Mouse (Mus musculus) bone marrow, adult 2 months (tissue): Measurements from ENCODE around the gene Ccdc170. TPM values are rescaled to one million over a fixed set of nuclear protein-coding genes. Genes with fewer than 3 reads are reported as not detected.

Experiments used
- H3K27ac ChIP-seq: fragments of 200-500 bp; 2 replicates; pipeline ENCODE4 v1.5.1; 2012; ENCODE audit warnings: low read depth, mild to moderate bottlenecking, control low read depth, inconsistent platforms, low read length; ENCODE audit not compliant: control insufficient read depth, poor library complexity, insufficient read depth
- H3K4me1 ChIP-seq: fragments of 200-500 bp; 2 replicates; pipeline ENCODE4 v1.6.1; 2011; ENCODE audit warnings: low read length; ENCODE audit not compliant: control insufficient read depth, insufficient read depth
- H3K4me3 ChIP-seq: fragments of 200-500 bp; replicated peaks from 2 replicates; pipeline ENCODE3; 2011; ENCODE audit warnings: mild to moderate bottlenecking, low read depth, low read length, control low read depth; ENCODE audit not compliant: control insufficient read depth
- CTCF ChIP-seq: fragments of 200-500 bp; IDR thresholded peaks from 2 replicates; pipeline ENCODE4 v1.5.1; 2011; ENCODE audit warnings: low read length, control low read depth; ENCODE audit not compliant: control insufficient read depth, insufficient read depth
- POLR2A ChIP-seq: fragments of 200-500 bp; IDR thresholded peaks from 2 replicates; pipeline ENCODE4 v1.6.1; 2011; ENCODE audit warnings: low read depth, mild to moderate bottlenecking, control low read depth, low read length, borderline replicate concordance; ENCODE audit not compliant: control insufficient read depth
- WGBS: fragments of 180-500 bp; shearing (Covaris S2); methylation state at CpG from one replicate; pipeline ENCODE4 v1.1.7; 2018; 5-methylcytosine and 5-hydroxymethylcytosine counted together
- polyA plus RNA-seq: library from polyadenylated mRNA; stranded (reverse); fragments of >200 nt; gene quantifications from 2 replicates; pipeline ENCODE4 v1.2.4, GENCODE M21; 2011; ENCODE audit warnings: low replicate concordance; ENCODE audit not compliant: missing spikeins, insufficient read depth, insufficient read length

The Ccdc170 gene
- polyA plus RNA-seq, 1 experiment: 0.45 TPM

- Histone ChIP-seq H3K4me3 (no peak overlapping the region), H3K27ac (no peak overlapping the region), H3K4me1 (no peaks in the 10 kb centered on the region)
- WGBS: 87% methylated on average over 9 of the region's 9 CpGs
- TF ChIP-seq POLR2A (no peak), CTCF (no peak)
Measured at GRCm38 (mm10) chr10:4530638-4531235, 48.4 kb downstream of the Ccdc170 start.

GRCm38 (mm10) chr10:4531933-4532332 is 49.6 kb downstream of the Ccdc170 start:
- no peak overlapping the region for H3K4me3 ChIP-seq
- no peak overlapping the region for H3K27ac ChIP-seq
- H3K4me1 ChIP-seq: no peaks in the 10 kb centered on the region
- WGBS: 75% methylated on average over 6 of the region's 6 CpGs
- TF ChIP-seq POLR2A (no peak), CTCF (no peak)

- TF ChIP-seq POLR2A: no peak
- no peak for TF ChIP-seq CTCF
- Histone ChIP-seq H3K4me1 (no peaks in the 10 kb centered on the region), H3K27ac (no peak overlapping the region), H3K4me3 (no peak overlapping the region)
- 77% methylated on average over 6 of the region's 6 CpGs for whole genome bisulfite sequencing
Measured at GRCm38 (mm10) chr10:4532731-4533130, 50.4 kb downstream of the Ccdc170 start.

- no peak for TF ChIP-seq CTCF
- TF ChIP-seq POLR2A: no peak
- WGBS: 62% methylated on average over 11 of the region's 11 CpGs
Measured at GRCm38 (mm10) chr10:4533873-4534272, 51.6 kb downstream of the Ccdc170 start.

GRCm38 (mm10) chr10:4545550-4545949 is 63.2 kb downstream of the Ccdc170 start:
- WGBS: 89% methylated on average over 2 of the region's 2 CpGs
- no peak for TF ChIP-seq POLR2A
- peak; percentile 32; the same call in 1 of the 2 replicates for TF ChIP-seq CTCF
- Histone ChIP-seq H3K27ac (no peak overlapping the region), H3K4me1 (no peaks in the 10 kb centered on the region), H3K4me3 (no peak overlapping the region)

More at GRCm38 (mm10) chr10:4533873-4534272, 51.6 kb downstream of the Ccdc170 start:
- no peak overlapping the region for H3K27ac ChIP-seq
- H3K4me1 ChIP-seq: no peaks in the 10 kb centered on the region
- H3K4me3 ChIP-seq: no peak overlapping the region

- WGBS: 73% methylated on average over 9 of the region's 9 CpGs
- TF ChIP-seq CTCF (no peak), POLR2A (no peak)
- Histone ChIP-seq H3K4me3 (no peak overlapping the region), H3K27ac (no peak overlapping the region), H3K4me1 (peaks cover 2% of the 10 kb centered on the region)
Measured at GRCm38 (mm10) chr10:4553442-4554119, 71.3 kb downstream of the Ccdc170 start.

GRCm38 (mm10) chr10:4556842-4557377 is 74.6 kb downstream of the Ccdc170 start:
- Histone ChIP-seq H3K27ac (no peak overlapping the region; the same call in 1 of the 2 replicates), H3K4me3 (no peak overlapping the region), H3K4me1 (peaks cover 2% of the 10 kb centered on the region)
- TF ChIP-seq POLR2A (no peak), CTCF (no peak)
- WGBS: 37% methylated on average over 3 of the region's 3 CpGs

GRCm38 (mm10) chr10:4559132-4559531 is 76.8 kb downstream of the Ccdc170 start:
- TF ChIP-seq POLR2A (no peak), CTCF (no peak)
- peaks cover 2% of the 10 kb centered on the region for H3K4me1 ChIP-seq
- 70% methylated on average over 4 of the region's 4 CpGs for WGBS
- no peak overlapping the region for H3K27ac ChIP-seq
- H3K4me3 ChIP-seq: no peak overlapping the region

- Histone ChIP-seq H3K4me1 (no peaks in the 10 kb centered on the region), H3K27ac (no peak overlapping the region), H3K4me3 (no peak overlapping the region)
- WGBS: 73% methylated on average over 1 of the region's 1 CpGs
- TF ChIP-seq CTCF (no peak), POLR2A (no peak)
Measured at GRCm38 (mm10) chr10:4565148-4565547, 82.8 kb downstream of the Ccdc170 start.
